Comparison of ENCODE assay signal across 8 mouse cellular contexts in genomic region chr7:126929046-126929445, GRCm38 (mm10). TPM values are rescaled to one million over a fixed set of nuclear protein-coding genes. Genes with fewer than 3 reads are reported as not detected.
DNase-seq lines count a peak whose midpoint lies in the region; ATAC-seq and TF ChIP-seq lines count a peak whose summit lies in the region.

No protein-coding gene starts in this region.

- no peaks in the 10 kb centered on the region for H3K9me3 ChIP-seq in heart, embryonic 16.5 days (replicated peaks; ENCODE audit: control insufficient read depth, low read length)
- no peaks in the 10 kb centered on the region for H3K9me3 ChIP-seq in forebrain, embryonic 15.5 days
- no peaks in the 10 kb centered on the region for H3K9me3 ChIP-seq in liver, embryonic 14.5 days (ENCODE audit: control insufficient read depth, low read length)
- no peaks in the 10 kb centered on the region for H3K9me3 ChIP-seq in stomach, embryonic 16.5 days (replicated peaks; ENCODE audit: control insufficient read depth, low read length)

- peak overlapping the region; percentile 69 for H3K27ac ChIP-seq in heart, embryonic 16.5 days (ENCODE audit: low read length)
- peak overlapping the region; percentile 78 for H3K27ac ChIP-seq in forebrain, embryonic 15.5 days (replicated peaks)
- H3K27ac ChIP-seq in liver, embryonic 14.5 days = peak overlapping the region; percentile 50; the same call in 1 of the 2 replicates
- H3K27ac ChIP-seq in stomach, embryonic 16.5 days (ENCODE audit: low read length) = peak overlapping the region; percentile 67

- no peak; the same call in 1 of the 2 replicates for TF ChIP-seq CTCF in liver, embryonic 14.5 days (IDR thresholded peaks at IDR 0.05; ENCODE audit: low read depth)

- peak; percentile 57 for ATAC-seq in heart, embryonic 16.5 days (replicated peaks; ENCODE audit: extremely low read depth, insufficient read depth, low FRiP score)
- peak; percentile 90 for ATAC-seq in forebrain, embryonic 15.5 days (replicated peaks)
- ATAC-seq in liver, embryonic 14.5 days (ENCODE audit: insufficient read depth) = peak; percentile 57
- no peak for ATAC-seq in stomach, embryonic 16.5 days (ENCODE audit: insufficient read depth, low FRiP score)

- no peaks in the 10 kb centered on the region for H3K27me3 ChIP-seq in heart, embryonic 16.5 days (ENCODE audit: control insufficient read depth, insufficient read depth, low read length)
- no peaks in the 10 kb centered on the region for H3K27me3 ChIP-seq in forebrain, embryonic 15.5 days
- H3K27me3 ChIP-seq in liver, embryonic 14.5 days (ENCODE audit: control insufficient read depth, insufficient read depth, low read length) = no peaks in the 10 kb centered on the region
- no peaks in the 10 kb centered on the region for H3K27me3 ChIP-seq in stomach, embryonic 16.5 days (ENCODE audit: control insufficient read depth, insufficient read depth, low read length)

- H3K9ac ChIP-seq in heart, embryonic 16.5 days (ENCODE audit: low read length) = peak overlapping the region; percentile 93
- H3K9ac ChIP-seq in forebrain, embryonic 15.5 days (replicated peaks) = peak overlapping the region; percentile 86
- peak overlapping the region; percentile 91 for H3K9ac ChIP-seq in liver, embryonic 14.5 days (replicated peaks)
- H3K9ac ChIP-seq in stomach, embryonic 16.5 days (ENCODE audit: low read length) = peak overlapping the region; percentile 88

- H3K4me1 ChIP-seq in heart, embryonic 16.5 days (ENCODE audit: control insufficient read depth, insufficient read depth, low read length) = peaks cover 7% of the 10 kb centered on the region
- H3K4me1 ChIP-seq in forebrain, embryonic 15.5 days = peaks cover 16% of the 10 kb centered on the region
- peaks cover 18 to 32% of the 10 kb centered on the region in 2 experiments for H3K4me1 ChIP-seq in liver, embryonic 14.5 days (replicated peaks; ENCODE audit: control insufficient read depth in 2 of 2, insufficient read depth in 2 of 2, low read length in 1 of 2)
- H3K4me1 ChIP-seq in stomach, embryonic 16.5 days (ENCODE audit: control insufficient read depth, insufficient read depth, low read length) = peaks cover 8% of the 10 kb centered on the region; the same call in 1 of the 2 replicates

- H3K4me3 ChIP-seq in heart, embryonic 16.5 days (ENCODE audit: low read length) = peak overlapping the region; percentile 90
- H3K4me3 ChIP-seq in forebrain, embryonic 15.5 days = peak overlapping the region; percentile 94
- peak overlapping the region; percentile 69 to 92 for H3K4me3 ChIP-seq in liver, embryonic 14.5 days (ENCODE audit: insufficient read depth in 1 of 2, low read depth in 2 of 2, low read length in 2 of 2)
- H3K4me3 ChIP-seq in stomach, embryonic 16.5 days (replicated peaks; ENCODE audit: low read length) = peak overlapping the region; percentile 90

- no peak for DNase-seq in heart, adult 18-20 months
- peak; percentile 59 for DNase-seq in adrenal gland, postnatal 14 days
- no peak for DNase-seq in liver, embryonic 14.5 days (ENCODE audit: low read depth in 3 of 3, low spot score in 3 of 3)
- DNase-seq in spleen, adult 18-20 months = no peak
- DNase-seq in adipocyte (ENCODE audit: low spot score) = no peak

- 0 out of 2 replicates have a peak, but pooled peaks cover 2% of the 10 kb centered on the region for H3K36me3 ChIP-seq in heart, embryonic 16.5 days (ENCODE audit: control insufficient read depth, insufficient read depth)
- peaks cover 12% of the 10 kb centered on the region; the same call in 1 of the 2 replicates for H3K36me3 ChIP-seq in forebrain, embryonic 15.5 days
- H3K36me3 ChIP-seq in liver, embryonic 14.5 days (replicated peaks; ENCODE audit: control insufficient read depth, insufficient read depth, low read depth) = peaks cover 3% of the 10 kb centered on the region
- H3K36me3 ChIP-seq in stomach, embryonic 16.5 days (ENCODE audit: control insufficient read depth, insufficient read depth, low read length) = no peaks in the 10 kb centered on the region

- no peak for TF ChIP-seq EP300 in liver, embryonic 14.5 days (IDR thresholded peaks at IDR 0.05; ENCODE audit: low read depth)

- H3K4me2 ChIP-seq in heart, embryonic 16.5 days (ENCODE audit: low read depth, low read length) = peak overlapping the region; percentile 95
- H3K4me2 ChIP-seq in forebrain, embryonic 15.5 days (replicated peaks) = peak overlapping the region; percentile 87
- peak overlapping the region; percentile 100 for H3K4me2 ChIP-seq in liver, embryonic 14.5 days (ENCODE audit: low read depth)
- peak overlapping the region; percentile 72 for H3K4me2 ChIP-seq in stomach, embryonic 16.5 days (ENCODE audit: low read depth, low read length)

- WGBS in heart, embryonic 16.5 days = under 1% methylated on average over 26 of the region's 27 CpGs
- 2% methylated on average over 27 of the region's 27 CpGs for WGBS in forebrain, embryonic 15.5 days
- WGBS in liver, embryonic 14.5 days (ENCODE audit: insufficient replicate concordance) = under 1% methylated on average over 27 of the region's 27 CpGs
- 0% methylated on average over 26 of the region's 27 CpGs for WGBS in stomach, embryonic 16.5 days

RNA-seq across cellular contexts. Expression of gene Kctd13, which starts 0.4 kb away (rescaled TPM):
- 13.3 TPM in 2 replicates for polyA plus RNA-seq in heart, embryonic 16.5 days (2015; fragmentation: Nextera tagmentation; extraction: Ambion mirVana)
- 1 to 10 TPM; 7.4 to 7.5 TPM for total RNA-seq in heart, adult 18-20 months (2021)
- 20.2 and 24.7 TPM in 2 replicates for total RNA-seq in adrenal gland, postnatal 14 days (2021)
- polyA plus RNA-seq in forebrain, embryonic 15.5 days (2015; fragmentation: Nextera tagmentation; extraction: Ambion mirVana) = 132 and 136 TPM in 2 replicates
- polyA plus RNA-seq in liver, embryonic 14.5 days (2012; rRNA removed) = 4.0 and 4.3 TPM in 2 replicates
- 3.0 and 4.8 TPM in 2 replicates for polyA plus RNA-seq in liver, embryonic 14.5 days (2014; fragmentation: Nextera tagmentation; extraction: Ambion mirVana)
- polyA plus RNA-seq in stomach, embryonic 16.5 days (2015; fragmentation: Nextera tagmentation; extraction: Ambion mirVana) = 11.3 and 12.8 TPM in 2 replicates

RNA-seq across cellular contexts. Expression of gene Tmem219, which starts 6.3 kb away (rescaled TPM):
- polyA plus RNA-seq in heart, embryonic 16.5 days (2015; fragmentation: Nextera tagmentation; extraction: Ambion mirVana) = 19.6 and 22.5 TPM in 2 replicates
- 10 to 100 TPM; 10.4 to 10.6 TPM for total RNA-seq in heart, adult 18-20 months (2021)
- 27.6 and 27.9 TPM in 2 replicates for total RNA-seq in adrenal gland, postnatal 14 days (2021)
- polyA plus RNA-seq in forebrain, embryonic 15.5 days (2015; fragmentation: Nextera tagmentation; extraction: Ambion mirVana) = 36.2 and 38.6 TPM in 2 replicates
- polyA plus RNA-seq in liver, embryonic 14.5 days (2012; rRNA removed) = 10.8 and 15.3 TPM in 2 replicates
- polyA plus RNA-seq in liver, embryonic 14.5 days (2014; fragmentation: Nextera tagmentation; extraction: Ambion mirVana) = 15.7 and 17.1 TPM in 2 replicates
- 30.2 and 34.1 TPM in 2 replicates for polyA plus RNA-seq in stomach, embryonic 16.5 days (2015; fragmentation: Nextera tagmentation; extraction: Ambion mirVana)

RNA-seq across cellular contexts. Expression of gene Asphd1, which starts 20.3 kb away (rescaled TPM):
- polyA plus RNA-seq in heart, embryonic 16.5 days (2015; fragmentation: Nextera tagmentation; extraction: Ambion mirVana) = not detected in 2 replicates
- total RNA-seq in heart, adult 18-20 months (2021) = not detected
- 1.7 and 2.2 TPM in 2 replicates for total RNA-seq in adrenal gland, postnatal 14 days (2021)
- 5.6 and 6.9 TPM in 2 replicates for polyA plus RNA-seq in forebrain, embryonic 15.5 days (2015; fragmentation: Nextera tagmentation; extraction: Ambion mirVana)
- 0.04 TPM in 1 of 2 replicates, not detected in the other for polyA plus RNA-seq in liver, embryonic 14.5 days (2012; rRNA removed)
- polyA plus RNA-seq in liver, embryonic 14.5 days (2014; fragmentation: Nextera tagmentation; extraction: Ambion mirVana) = not detected in 2 replicates
- 0.18 and 0.45 TPM in 2 replicates for polyA plus RNA-seq in stomach, embryonic 16.5 days (2015; fragmentation: Nextera tagmentation; extraction: Ambion mirVana)

RNA-seq across cellular contexts. Expression of gene Sez6l2, which starts 21.3 kb away (rescaled TPM):
- polyA plus RNA-seq in heart, embryonic 16.5 days (2015; fragmentation: Nextera tagmentation; extraction: Ambion mirVana) = 0.53 and 1.0 TPM in 2 replicates
- total RNA-seq in heart, adult 18-20 months (2021) = 1 to 10 TPM; 5.5 to 6.2 TPM
- 54.2 and 62.2 TPM in 2 replicates for total RNA-seq in adrenal gland, postnatal 14 days (2021)
- 25.5 and 32.0 TPM in 2 replicates for polyA plus RNA-seq in forebrain, embryonic 15.5 days (2015; fragmentation: Nextera tagmentation; extraction: Ambion mirVana)
- polyA plus RNA-seq in liver, embryonic 14.5 days (2012; rRNA removed) = 0.19 and 0.40 TPM in 2 replicates
- not detected in 2 replicates for polyA plus RNA-seq in liver, embryonic 14.5 days (2014; fragmentation: Nextera tagmentation; extraction: Ambion mirVana)
- 1.3 and 1.9 TPM in 2 replicates for polyA plus RNA-seq in stomach, embryonic 16.5 days (2015; fragmentation: Nextera tagmentation; extraction: Ambion mirVana)

RNA-seq across cellular contexts. Expression of gene Taok2, which starts 44.5 kb away (rescaled TPM):
- polyA plus RNA-seq in heart, embryonic 16.5 days (2015; fragmentation: Nextera tagmentation; extraction: Ambion mirVana) = 31.1 and 35.4 TPM in 2 replicates
- total RNA-seq in heart, adult 18-20 months (2021) = 10 to 100 TPM; 35.6 to 38.4 TPM
- 68.8 and 79.4 TPM in 2 replicates for total RNA-seq in adrenal gland, postnatal 14 days (2021)
- polyA plus RNA-seq in forebrain, embryonic 15.5 days (2015; fragmentation: Nextera tagmentation; extraction: Ambion mirVana) = 54.1 and 56.8 TPM in 2 replicates
- 16.2 and 16.3 TPM in 2 replicates for polyA plus RNA-seq in liver, embryonic 14.5 days (2012; rRNA removed)
- polyA plus RNA-seq in liver, embryonic 14.5 days (2014; fragmentation: Nextera tagmentation; extraction: Ambion mirVana) = 6.3 and 7.0 TPM in 2 replicates
- 40.1 and 43.3 TPM in 2 replicates for polyA plus RNA-seq in stomach, embryonic 16.5 days (2015; fragmentation: Nextera tagmentation; extraction: Ambion mirVana)
